Mouse (Mus musculus): ENCODE measurements around the gene Crat. TPM values are rescaled to one million over a fixed set of nuclear protein-coding genes. Genes with fewer than 3 reads are reported as not detected.

Crat gene
- polyA plus RNA-seq (2012; fragmentation: generic; extraction: Trizol) = 22.5 TPM
- long read RNA-seq, experiment 1, transcript Crat-201 (14 exons, 3,833 nt) = major isoform, 32 of 44 reads
- long read RNA-seq, experiment 1, partial matches to known transcripts = 1 of 44 reads
- long read RNA-seq, experiment 1, other reads (novel, unspliced or antisense) = 11 of 44 reads
- long read RNA-seq, experiment 2, transcript Crat-201 (14 exons, 3,833 nt) = major isoform, 237 of 323 reads
- long read RNA-seq, experiment 2, partial matches to known transcripts = 13 of 323 reads
- long read RNA-seq, experiment 2, other reads (novel, unspliced or antisense) = 73 of 323 reads

DNA sequence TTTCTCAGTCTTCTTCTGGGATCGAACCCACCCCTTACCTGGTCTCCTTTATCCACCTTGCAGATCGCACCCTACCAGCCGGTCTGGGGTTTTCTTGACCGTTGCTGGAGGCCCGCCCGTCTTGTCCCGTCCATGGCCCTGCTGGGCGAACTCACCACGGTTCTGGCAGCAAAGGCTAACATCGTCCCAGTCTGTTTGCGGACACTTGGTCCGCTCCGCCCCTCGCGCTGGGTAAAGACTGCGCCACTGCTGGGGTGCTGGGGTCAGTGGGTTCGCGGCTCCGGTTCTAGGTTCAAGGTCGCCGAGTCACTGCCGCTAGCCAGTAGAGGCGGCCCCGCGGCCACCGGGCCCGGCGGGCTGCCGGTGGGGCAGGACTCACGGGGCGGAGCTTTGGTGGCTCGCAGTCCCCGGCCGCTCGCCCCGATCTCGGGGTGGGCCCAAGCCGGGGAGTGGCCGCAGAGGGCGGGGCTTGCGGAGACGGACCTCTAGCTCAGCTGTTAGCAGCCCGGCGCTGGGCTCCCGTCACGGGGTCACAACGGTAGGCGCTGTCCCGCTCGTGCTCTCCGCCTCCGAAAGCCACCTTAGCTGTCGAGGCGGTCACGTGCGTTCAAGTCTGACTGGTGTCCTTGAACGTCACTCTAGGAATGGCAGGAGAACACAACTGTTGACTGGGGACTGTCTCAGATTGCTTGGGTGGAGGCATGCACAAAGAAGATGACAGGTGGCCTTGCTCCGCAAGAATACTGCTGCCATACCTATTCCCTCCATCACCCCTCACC lies at the start of gene Crat:
Gene Crat, minus strand, starts transcription at position 657 of the 779 bp plus-strand sequence.
- no peaks in the 10 kb centered on the region for H3K27me3 ChIP-seq (ENCODE audit: control insufficient read depth, insufficient read depth, insufficient read length)
- TF ChIP-seq MYOG (IDR thresholded peaks at IDR 0.05; ENCODE audit: control insufficient read depth, extremely low read depth, insufficient read length) (no peak), USF1 (IDR thresholded peaks at IDR 0.05; ENCODE audit: low read depth) (peak; percentile 77), MAX (IDR thresholded peaks at IDR 0.05) (no peak), CEBPB (IDR thresholded peaks at IDR 0.05; ENCODE audit: low read depth) (no peak), FOSL1 (IDR thresholded peaks at IDR 0.05; ENCODE audit: insufficient read depth, low read length, poor library complexity, severe bottlenecking) (no peak), CTCF (IDR thresholded peaks at IDR 0.05; ENCODE audit: control insufficient read depth, insufficient read depth, insufficient read length) (no peak), MYOD1 (IDR thresholded peaks at IDR 0.05; ENCODE audit: control insufficient read depth, insufficient read length, low read depth) (no peak)
- peaks cover 7% of the 10 kb centered on the region for H3K36me3 ChIP-seq (ENCODE audit: control insufficient read depth, insufficient read depth)
- peaks cover 42% of the 10 kb centered on the region for H3K79me3 ChIP-seq (ENCODE audit: low read depth)
- H3K79me2 ChIP-seq (ENCODE audit: control insufficient read depth, insufficient read depth) = peaks cover 48% of the 10 kb centered on the region
- H3ac ChIP-seq (ENCODE audit: control insufficient read depth, insufficient read length, low read depth) = peak within 1 kb of the TSS; percentile 93
- peak within 1 kb of the TSS; percentile 95 for H3K4me3 ChIP-seq (ENCODE audit: insufficient read depth, poor library complexity, severe bottlenecking)

- H3ac ChIP-seq (ENCODE audit: control insufficient read depth, insufficient read length, low read depth) = peak overlapping the region; percentile 51
- H3K4me3 ChIP-seq (ENCODE audit: insufficient read depth, poor library complexity, severe bottlenecking) = peak overlapping the region; percentile 21
- H3K79me2 ChIP-seq (ENCODE audit: control insufficient read depth, insufficient read depth) = no peaks in the 10 kb centered on the region
- TF ChIP-seq MYOG (IDR thresholded peaks at IDR 0.05; ENCODE audit: control insufficient read depth, extremely low read depth, insufficient read length) (no peak), MAX (IDR thresholded peaks at IDR 0.05) (no peak), MYOD1 (IDR thresholded peaks at IDR 0.05; ENCODE audit: control insufficient read depth, insufficient read length, low read depth) (no peak), FOSL1 (IDR thresholded peaks at IDR 0.05; ENCODE audit: insufficient read depth, low read length, poor library complexity, severe bottlenecking) (no peak), USF1 (IDR thresholded peaks at IDR 0.05; ENCODE audit: low read depth) (no peak), CTCF (IDR thresholded peaks at IDR 0.05; ENCODE audit: control insufficient read depth, insufficient read depth, insufficient read length) (no peak), CEBPB (IDR thresholded peaks at IDR 0.05; ENCODE audit: low read depth) (no peak)
- no peaks in the 10 kb centered on the region for H3K36me3 ChIP-seq (ENCODE audit: control insufficient read depth, insufficient read depth)
- peaks cover 1% of the 10 kb centered on the region for H3K79me3 ChIP-seq (ENCODE audit: low read depth)
- no peaks in the 10 kb centered on the region for H3K27me3 ChIP-seq (ENCODE audit: control insufficient read depth, insufficient read depth, insufficient read length)
Observed at GRCm38 (mm10) chr2:30464411-30464810, 48.8 kb upstream of the Crat start.

- H3K36me3 ChIP-seq (ENCODE audit: control insufficient read depth, insufficient read depth) = peaks cover 2% of the 10 kb centered on the region
- no peaks in the 10 kb centered on the region for H3K27me3 ChIP-seq (ENCODE audit: control insufficient read depth, insufficient read depth, insufficient read length)
- no peaks in the 10 kb centered on the region for H3K79me2 ChIP-seq (ENCODE audit: control insufficient read depth, insufficient read depth)
- peak overlapping the region; percentile 51 for H3ac ChIP-seq (ENCODE audit: control insufficient read depth, insufficient read length, low read depth)
- H3K4me3 ChIP-seq (ENCODE audit: insufficient read depth, poor library complexity, severe bottlenecking) = peak overlapping the region; percentile 21
- peaks cover 1% of the 10 kb centered on the region for H3K79me3 ChIP-seq (ENCODE audit: low read depth)
- TF ChIP-seq MAX (IDR thresholded peaks at IDR 0.05) (peak; percentile 84), MYOG (IDR thresholded peaks at IDR 0.05; ENCODE audit: control insufficient read depth, extremely low read depth, insufficient read length) (no peak), MYOD1 (IDR thresholded peaks at IDR 0.05; ENCODE audit: control insufficient read depth, insufficient read length, low read depth) (peak; percentile 63), CEBPB (IDR thresholded peaks at IDR 0.05; ENCODE audit: low read depth) (no peak), CTCF (IDR thresholded peaks at IDR 0.05; ENCODE audit: control insufficient read depth, insufficient read depth, insufficient read length) (no peak)
Observed at GRCm38 (mm10) chr2:30463904-30464330, 48.3 kb upstream of the Crat start.

DNA sequence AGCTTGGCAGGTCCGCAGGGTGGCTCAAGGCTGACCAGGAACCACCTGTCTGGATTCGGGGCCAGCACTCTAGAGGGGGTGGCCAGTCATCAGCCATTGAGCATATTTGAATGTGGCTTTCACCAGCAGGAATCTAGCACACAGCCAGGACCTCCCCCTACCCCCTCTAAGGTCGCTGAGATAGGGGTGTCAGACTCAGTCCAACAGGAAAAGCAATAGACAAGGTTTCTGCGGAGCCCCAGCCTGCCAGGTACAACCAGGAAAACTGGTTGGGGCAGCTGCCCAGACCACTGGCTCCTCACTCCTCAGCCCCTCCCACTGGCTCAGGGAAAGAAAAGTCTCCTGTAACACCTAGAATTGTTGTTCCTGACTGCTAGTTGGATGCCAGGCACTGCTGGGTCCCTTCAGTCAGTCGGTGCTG lies 47.7 kb upstream of the Crat start:
- Histone ChIP-seq H3K79me3 (ENCODE audit: low read depth) (peaks cover 1% of the 10 kb centered on the region), H3K27me3 (ENCODE audit: control insufficient read depth, insufficient read depth, insufficient read length) (no peaks in the 10 kb centered on the region), H3K79me2 (ENCODE audit: control insufficient read depth, insufficient read depth) (no peaks in the 10 kb centered on the region), H3K4me3 (ENCODE audit: insufficient read depth, poor library complexity, severe bottlenecking) (no peak overlapping the region), H3ac (ENCODE audit: control insufficient read depth, insufficient read length, low read depth) (no peak overlapping the region), H3K36me3 (ENCODE audit: control insufficient read depth, insufficient read depth) (peaks cover 6% of the 10 kb centered on the region)
- TF ChIP-seq MAX (IDR thresholded peaks at IDR 0.05) = no peak
- no peak for TF ChIP-seq USF1 (IDR thresholded peaks at IDR 0.05; ENCODE audit: low read depth)
- no peak for TF ChIP-seq CTCF (IDR thresholded peaks at IDR 0.05; ENCODE audit: control insufficient read depth, insufficient read depth, insufficient read length)
- TF ChIP-seq CEBPB (IDR thresholded peaks at IDR 0.05; ENCODE audit: low read depth) = no peak

- H3ac ChIP-seq (ENCODE audit: control insufficient read depth, insufficient read length, low read depth) = no peak overlapping the region
- H3K36me3 ChIP-seq (ENCODE audit: control insufficient read depth, insufficient read depth) = peaks cover 6% of the 10 kb centered on the region
- no peaks in the 10 kb centered on the region for H3K79me2 ChIP-seq (ENCODE audit: control insufficient read depth, insufficient read depth)
- no peak for TF ChIP-seq MYOD1 (IDR thresholded peaks at IDR 0.05; ENCODE audit: control insufficient read depth, insufficient read length, low read depth)
- no peak for TF ChIP-seq MAX (IDR thresholded peaks at IDR 0.05)
- TF ChIP-seq FOSL1 (IDR thresholded peaks at IDR 0.05; ENCODE audit: insufficient read depth, low read length, poor library complexity, severe bottlenecking) = no peak
- TF ChIP-seq USF1 (IDR thresholded peaks at IDR 0.05; ENCODE audit: low read depth) = no peak
- TF ChIP-seq MYOG (IDR thresholded peaks at IDR 0.05; ENCODE audit: control insufficient read depth, extremely low read depth, insufficient read length) = no peak
- no peak for TF ChIP-seq CTCF (IDR thresholded peaks at IDR 0.05; ENCODE audit: control insufficient read depth, insufficient read depth, insufficient read length)
- no peak for TF ChIP-seq CEBPB (IDR thresholded peaks at IDR 0.05; ENCODE audit: low read depth)
- no peak overlapping the region for H3K4me3 ChIP-seq (ENCODE audit: insufficient read depth, poor library complexity, severe bottlenecking)
- no peaks in the 10 kb centered on the region for H3K79me3 ChIP-seq (ENCODE audit: low read depth)
- H3K27me3 ChIP-seq (ENCODE audit: control insufficient read depth, insufficient read depth, insufficient read length) = no peaks in the 10 kb centered on the region
Observed at GRCm38 (mm10) chr2:30459241-30459640, 43.6 kb upstream of the Crat start.

Measured in C2C12 (cell line).